Mouse (Mus musculus): ENCODE measurements around the gene Tchh.

Tchh gene

GRCm38 (mm10) chr3:93442030-93442429 lies at the start of gene Tchh:
Tchh (plus strand) TSS chr3:93442330.
- no peak for ATAC-seq (ENCODE audit: insufficient number of reproducible peaks, low FRiP score, low TSS enrichment)

- ATAC-seq (ENCODE audit: insufficient number of reproducible peaks, low FRiP score, low TSS enrichment): no peak
These were observed 48.8 kb upstream of the Tchh start, which contains the start of gene Rptn for GRCm38 (mm10) chr3:93393366-93393765. Rptn (plus strand) TSS chr3:93393699.

- no peak for ATAC-seq (ENCODE audit: insufficient number of reproducible peaks, low FRiP score, low TSS enrichment)
These were observed 38.2 kb upstream of the Tchh start for GRCm38 (mm10) chr3:93403936-93404335.

GRCm38 (mm10) chr3:93406992-93407391 lies 35.1 kb upstream of the Tchh start:
- no peak for ATAC-seq (ENCODE audit: insufficient number of reproducible peaks, low FRiP score, low TSS enrichment)

- ATAC-seq (ENCODE audit: insufficient number of reproducible peaks, low FRiP score, low TSS enrichment): no peak
These were observed 30.2 kb upstream of the Tchh start for GRCm38 (mm10) chr3:93411905-93412304.

GRCm38 (mm10) chr3:93431673-93432072 lies 10.5 kb upstream of the Tchh start:
- ATAC-seq (ENCODE audit: insufficient number of reproducible peaks, low FRiP score, low TSS enrichment): no peak

GRCm38 (mm10) chr3:93443501-93444101 lies 1.5 kb downstream of the Tchh start:
- no peak for ATAC-seq (ENCODE audit: insufficient number of reproducible peaks, low FRiP score, low TSS enrichment)

- ATAC-seq (ENCODE audit: insufficient number of reproducible peaks, low FRiP score, low TSS enrichment): no peak
These were observed 2.4 kb downstream of the Tchh start for GRCm38 (mm10) chr3:93444343-93445164.

- ATAC-seq (ENCODE audit: insufficient number of reproducible peaks, low FRiP score, low TSS enrichment): no peak
These were observed 3.1 kb downstream of the Tchh start for GRCm38 (mm10) chr3:93445165-93445705.

- ATAC-seq (ENCODE audit: insufficient number of reproducible peaks, low FRiP score, low TSS enrichment): peak; percentile 24; the same call in 1 of the 2 replicates
These were observed 4.1 kb downstream of the Tchh start for GRCm38 (mm10) chr3:93446128-93446755.

GRCm38 (mm10) chr3:93446756-93447137 lies 4.6 kb downstream of the Tchh start:
- ATAC-seq (ENCODE audit: insufficient number of reproducible peaks, low FRiP score, low TSS enrichment): peak; percentile 29

GRCm38 (mm10) chr3:93447138-93447841 lies 5.2 kb downstream of the Tchh start:
- peak; percentile 64 for ATAC-seq (ENCODE audit: insufficient number of reproducible peaks, low FRiP score, low TSS enrichment)

GRCm38 (mm10) chr3:93466556-93466955 lies 24.4 kb downstream of the Tchh start:
- no peak for ATAC-seq (ENCODE audit: insufficient number of reproducible peaks, low FRiP score, low TSS enrichment)

- no peak for ATAC-seq (ENCODE audit: insufficient number of reproducible peaks, low FRiP score, low TSS enrichment)
These were observed 25.0 kb downstream of the Tchh start for GRCm38 (mm10) chr3:93467130-93467529.

- peak; percentile 45 for ATAC-seq (ENCODE audit: insufficient number of reproducible peaks, low FRiP score, low TSS enrichment)
These were observed 26.4 kb downstream of the Tchh start, which contains the start of gene Tchhl1 for GRCm38 (mm10) chr3:93468561-93468960. Tchhl1 (plus strand) TSS chr3:93468754.

- no peak for ATAC-seq (ENCODE audit: insufficient number of reproducible peaks, low FRiP score, low TSS enrichment)
These were observed 27.5 kb downstream of the Tchh start for GRCm38 (mm10) chr3:93469629-93470028.

- ATAC-seq (ENCODE audit: insufficient number of reproducible peaks, low FRiP score, low TSS enrichment): no peak
These were observed 37.9 kb downstream of the Tchh start for GRCm38 (mm10) chr3:93480053-93480452.

GRCm38 (mm10) chr3:93481982-93482616 lies 40.0 kb downstream of the Tchh start:
- no peak for ATAC-seq (ENCODE audit: insufficient number of reproducible peaks, low FRiP score, low TSS enrichment)

GRCm38 (mm10) chr3:93485611-93486010 lies 43.5 kb downstream of the Tchh start:
- no peak for ATAC-seq (ENCODE audit: insufficient number of reproducible peaks, low FRiP score, low TSS enrichment)

GRCm38 (mm10) chr3:93488541-93488940 lies 46.4 kb downstream of the Tchh start:
- no peak for ATAC-seq (ENCODE audit: insufficient number of reproducible peaks, low FRiP score, low TSS enrichment)

All from cerebellum, adult (tissue).